Mouse (Mus musculus): ENCODE results near the gene Ube2s. TPM values are rescaled to one million over a fixed set of nuclear protein-coding genes. Genes with fewer than 3 reads are reported as not detected.

Ube2s gene
- polyA plus RNA-seq, 1 experiment from 2014 or later: 198 TPM

GRCm38 (mm10) chr7:4842634-4843131 lies 30.3 kb upstream of the Ube2s start:
- no peak overlapping the region for H3K9ac ChIP-seq (ENCODE audit: low read depth, low read length)
- 3% methylated on average over 16 of the region's 16 CpGs for WGBS
- H3K4me1 ChIP-seq (replicated peaks; ENCODE audit: insufficient read depth, low read length): peaks cover 21% of the 10 kb centered on the region
- peak overlapping the region; percentile 30 for H3K4me2 ChIP-seq (ENCODE audit: low read length)
- DNase-seq (ENCODE audit: low spot score): no peak
- H3K9me3 ChIP-seq (replicated peaks; ENCODE audit: low read length): no peaks in the 10 kb centered on the region
- H3K27ac ChIP-seq: no peak overlapping the region
- peaks cover 26% of the 10 kb centered on the region for H3K27me3 ChIP-seq (ENCODE audit: insufficient read depth, low read length)
- no peak for TF ChIP-seq CTCF (IDR thresholded peaks at IDR 0.05; ENCODE audit: low read depth)
- H3K4me3 ChIP-seq (replicated peaks; ENCODE audit: low read depth, low read length): no peak overlapping the region
- no peak for ATAC-seq (replicated peaks; ENCODE audit: low FRiP score, low read depth)
- H3K36me3 ChIP-seq (ENCODE audit: insufficient read depth, low read length): no peaks in the 10 kb centered on the region

GRCm38 (mm10) chr7:4842077-4842476 lies 29.7 kb upstream of the Ube2s start:
- Histone ChIP-seq H3K4me1 (replicated peaks; ENCODE audit: insufficient read depth, low read length) (peaks cover 21% of the 10 kb centered on the region), H3K36me3 (ENCODE audit: insufficient read depth, low read length) (no peaks in the 10 kb centered on the region), H3K27ac (no peak overlapping the region), H3K27me3 (ENCODE audit: insufficient read depth, low read length) (peaks cover 26% of the 10 kb centered on the region), H3K9ac (ENCODE audit: low read depth, low read length) (no peak overlapping the region), H3K4me3 (replicated peaks; ENCODE audit: low read depth, low read length) (no peak overlapping the region), H3K4me2 (ENCODE audit: low read length) (no peak overlapping the region), H3K9me3 (replicated peaks; ENCODE audit: low read length) (no peaks in the 10 kb centered on the region)
- 57% methylated on average over 5 of the region's 5 CpGs for WGBS
- ATAC-seq (replicated peaks; ENCODE audit: low FRiP score, low read depth) (no peak), DNase-seq (ENCODE audit: low spot score) (no peak)
- TF ChIP-seq CTCF (IDR thresholded peaks at IDR 0.05; ENCODE audit: low read depth): no peak

GRCm38 (mm10) chr7:4837639-4838038 lies 25.2 kb upstream of the Ube2s start:
- no peak for TF ChIP-seq CTCF (IDR thresholded peaks at IDR 0.05; ENCODE audit: low read depth)
- 7% methylated on average over 1 of the region's 1 CpGs for WGBS
- Histone ChIP-seq H3K9me3 (replicated peaks; ENCODE audit: low read length) (no peaks in the 10 kb centered on the region), H3K27me3 (ENCODE audit: insufficient read depth, low read length) (peaks cover 27% of the 10 kb centered on the region), H3K9ac (ENCODE audit: low read depth, low read length) (no peak overlapping the region), H3K4me2 (ENCODE audit: low read length) (no peak overlapping the region), H3K27ac (no peak overlapping the region), H3K4me3 (replicated peaks; ENCODE audit: low read depth, low read length) (no peak overlapping the region), H3K4me1 (replicated peaks; ENCODE audit: insufficient read depth, low read length) (peaks cover 6% of the 10 kb centered on the region; the same call in 1 of the 2 replicates), H3K36me3 (ENCODE audit: insufficient read depth, low read length) (no peaks in the 10 kb centered on the region)
- DNase-seq (ENCODE audit: low spot score) (no peak), ATAC-seq (replicated peaks; ENCODE audit: low FRiP score, low read depth) (no peak)

DNA sequence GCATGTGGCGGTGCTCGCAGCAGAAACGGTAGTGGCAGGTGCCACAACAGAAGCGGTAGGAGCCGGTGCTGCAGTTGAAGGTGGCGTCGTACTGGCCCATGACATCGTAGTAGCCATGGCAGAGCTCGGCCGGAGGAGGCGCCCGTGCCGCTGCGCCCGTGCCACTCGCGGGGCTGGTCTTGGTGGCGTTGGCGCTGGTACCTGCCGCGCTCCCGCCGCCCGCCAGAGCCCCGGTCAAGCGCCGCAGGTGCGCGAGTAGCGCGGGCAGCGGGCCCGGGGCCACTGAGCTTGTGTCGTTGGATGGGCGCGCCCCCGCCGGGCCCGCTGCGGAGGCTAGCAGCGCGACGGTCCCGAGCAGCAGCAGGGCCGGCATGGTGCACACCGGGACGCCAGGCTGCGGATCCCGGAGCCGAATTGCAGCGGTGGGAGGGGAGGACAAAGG lies 24.0 kb upstream of the Ube2s start:
- DNase-seq (ENCODE audit: low spot score) (peak; percentile 78), ATAC-seq (replicated peaks; ENCODE audit: low FRiP score, low read depth) (peak; percentile 93)
- peaks cover 20% of the 10 kb centered on the region; the same call in 1 of the 2 replicates for H3K27me3 ChIP-seq (ENCODE audit: insufficient read depth, low read length)
- H3K27ac ChIP-seq: 0 out of 2 replicates have a peak overlapping the region, but pooled peaks have one; percentile 47
- H3K9ac ChIP-seq (ENCODE audit: low read depth, low read length): peak overlapping the region; percentile 54; the same call in 1 of the 2 replicates
- H3K4me3 ChIP-seq (replicated peaks; ENCODE audit: low read depth, low read length): peak overlapping the region; percentile 39
- TF ChIP-seq CTCF (IDR thresholded peaks at IDR 0.05; ENCODE audit: low read depth): peak; percentile 58
- H3K9me3 ChIP-seq (replicated peaks; ENCODE audit: low read length): no peaks in the 10 kb centered on the region
- H3K4me2 ChIP-seq (ENCODE audit: low read length): peak overlapping the region; percentile 85
- H3K36me3 ChIP-seq (ENCODE audit: insufficient read depth, low read length): no peaks in the 10 kb centered on the region
- under 1% methylated on average over 50 of the region's 51 CpGs for WGBS
- H3K4me1 ChIP-seq (replicated peaks; ENCODE audit: insufficient read depth, low read length): peaks cover 3% of the 10 kb centered on the region; the same call in 1 of the 2 replicates

DNA sequence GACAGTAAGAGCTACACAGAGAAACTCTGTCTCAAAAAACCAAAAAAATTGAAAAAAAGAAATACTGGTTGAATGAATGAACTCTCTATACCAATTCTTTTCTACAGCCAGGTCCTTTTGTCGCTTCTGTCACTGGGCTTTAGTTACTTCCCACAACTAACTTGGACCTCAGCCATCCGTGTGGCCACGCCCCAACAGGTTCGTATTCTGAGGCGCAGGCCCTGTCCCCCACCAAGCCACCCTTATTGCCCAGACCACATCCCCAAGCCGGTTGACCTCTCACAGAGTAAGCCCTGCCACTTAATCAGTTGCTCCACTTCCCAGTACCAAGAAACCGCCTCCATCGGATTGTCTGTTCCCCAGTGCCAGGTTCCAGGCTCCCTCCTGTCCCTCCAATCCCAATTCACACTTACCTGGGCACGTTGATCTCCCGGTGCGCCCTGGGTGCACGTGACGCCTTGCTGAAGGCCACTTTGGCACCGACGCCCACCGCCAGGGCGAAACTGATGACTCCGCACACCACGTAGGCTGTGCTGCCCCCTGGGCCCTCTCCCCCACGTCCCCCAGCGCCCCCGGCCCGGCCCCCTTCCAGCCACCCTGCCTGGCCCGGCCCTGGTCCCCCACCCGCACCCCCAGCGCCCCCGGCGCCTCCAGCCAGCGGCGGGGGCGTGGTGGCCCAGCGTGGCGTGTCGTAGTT lies 23.4 kb upstream of the Ube2s start:
- H3K27ac ChIP-seq: 0 out of 2 replicates have a peak overlapping the region, but pooled peaks have one; percentile 25
- WGBS: 3% methylated on average over 34 of the region's 34 CpGs
- H3K36me3 ChIP-seq (ENCODE audit: insufficient read depth, low read length): no peaks in the 10 kb centered on the region
- ATAC-seq (replicated peaks; ENCODE audit: low FRiP score, low read depth) (peak; percentile 51), DNase-seq (ENCODE audit: low spot score) (no peak)
- H3K27me3 ChIP-seq (ENCODE audit: insufficient read depth, low read length): peaks cover 20% of the 10 kb centered on the region; the same call in 1 of the 2 replicates
- H3K9ac ChIP-seq (ENCODE audit: low read depth, low read length): peak overlapping the region; percentile 54; the same call in 1 of the 2 replicates
- H3K9me3 ChIP-seq (replicated peaks; ENCODE audit: low read length): no peaks in the 10 kb centered on the region
- peak overlapping the region; percentile 85 for H3K4me2 ChIP-seq (ENCODE audit: low read length)
- H3K4me1 ChIP-seq (replicated peaks; ENCODE audit: insufficient read depth, low read length): peaks cover 3% of the 10 kb centered on the region; the same call in 1 of the 2 replicates
- no peak for TF ChIP-seq CTCF (IDR thresholded peaks at IDR 0.05; ENCODE audit: low read depth)
- peak overlapping the region; percentile 39 for H3K4me3 ChIP-seq (replicated peaks; ENCODE audit: low read depth, low read length)

GRCm38 (mm10) chr7:4830476-4830875 lies 18.1 kb upstream of the Ube2s start:
- Histone ChIP-seq H3K4me3 (replicated peaks; ENCODE audit: low read depth, low read length) (no peak overlapping the region), H3K27me3 (ENCODE audit: insufficient read depth, low read length) (peaks cover 9% of the 10 kb centered on the region; the same call in 1 of the 2 replicates), H3K9ac (ENCODE audit: low read depth, low read length) (no peak overlapping the region), H3K4me2 (ENCODE audit: low read length) (no peak overlapping the region), H3K27ac (no peak overlapping the region), H3K36me3 (ENCODE audit: insufficient read depth, low read length) (no peaks in the 10 kb centered on the region), H3K9me3 (replicated peaks; ENCODE audit: low read length) (no peaks in the 10 kb centered on the region), H3K4me1 (replicated peaks; ENCODE audit: insufficient read depth, low read length) (no peaks in the 10 kb centered on the region)
- ATAC-seq (replicated peaks; ENCODE audit: low FRiP score, low read depth): no peak
- TF ChIP-seq CTCF (IDR thresholded peaks at IDR 0.05; ENCODE audit: low read depth): no peak
- no peak for DNase-seq (ENCODE audit: low spot score)
- 6% methylated on average over 12 of the region's 12 CpGs for WGBS
